Mouse (Mus musculus) common myeloid progenitor, adult 5-6 weeks (primary cell): ENCODE measurements around the gene Ctnnd2. TPM values are rescaled to one million over a fixed set of nuclear protein-coding genes. Genes with fewer than 3 reads are reported as not detected.
A peak's percentile ranks its signal among the peaks of the same experiment; 100 is the strongest.

Source experiments
- ATAC-seq: replicated peaks from 2 replicates; pipeline ENCODE4 v1.8.0; 2016; ENCODE audit warnings: low read depth, mild to moderate bottlenecking, moderate TSS enrichment, inconsistent platforms; ENCODE audit not compliant: poor library complexity, severe bottlenecking
- total RNA-seq: library from RNA; stranded (forward); fragments of 200-1000, 187-1606 nt; gene quantifications from 2 replicates; pipeline ENCODE4 v1.2.3, GENCODE M21; 2017

The Ctnnd2 gene
- total RNA-seq, 1 experiment from 2014 or later, result 0.73 TPM

DNA sequence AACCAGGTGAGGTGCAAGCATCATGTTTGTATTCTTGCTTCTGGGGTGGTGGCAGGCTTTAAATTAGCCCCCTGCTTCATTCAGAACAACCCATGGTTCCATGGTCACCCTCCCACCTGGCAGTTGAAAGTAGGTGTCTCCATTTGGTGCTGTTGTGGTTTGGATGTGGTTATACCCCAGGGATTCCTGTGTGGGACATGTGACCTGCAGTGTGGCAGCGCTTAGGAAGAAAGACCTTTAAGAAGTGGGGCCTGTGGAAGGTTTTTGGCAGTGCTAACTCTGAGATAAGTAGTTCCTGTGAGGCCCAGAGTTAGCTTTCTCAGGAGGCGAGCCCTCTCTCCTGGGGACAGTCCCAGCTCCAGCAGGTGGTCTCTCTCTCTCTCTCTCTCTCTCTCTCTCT lies 848.4 kb downstream of the Ctnnd2 start:
- no peak for ATAC-seq

DNA sequence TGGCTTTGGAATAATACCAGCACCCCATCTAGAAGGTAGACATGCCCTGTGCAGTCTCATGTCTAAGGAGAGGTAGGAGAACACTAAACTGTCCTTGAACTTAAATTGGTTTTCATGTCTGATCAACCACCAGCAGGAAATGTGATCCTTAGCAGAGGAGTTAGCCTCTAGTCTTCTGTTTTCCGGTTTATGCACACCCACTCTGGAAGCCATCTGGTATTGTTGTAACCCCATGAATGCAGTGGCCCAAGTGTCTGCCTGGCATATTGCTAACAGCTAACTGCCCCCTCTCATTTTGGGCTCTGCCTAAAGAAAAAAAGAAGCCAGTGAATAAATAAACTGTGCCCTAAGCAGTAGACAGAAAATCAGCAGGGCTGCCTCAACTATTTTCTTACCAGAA lies 849.6 kb downstream of the Ctnnd2 start:
- ATAC-seq, result no peak

DNA sequence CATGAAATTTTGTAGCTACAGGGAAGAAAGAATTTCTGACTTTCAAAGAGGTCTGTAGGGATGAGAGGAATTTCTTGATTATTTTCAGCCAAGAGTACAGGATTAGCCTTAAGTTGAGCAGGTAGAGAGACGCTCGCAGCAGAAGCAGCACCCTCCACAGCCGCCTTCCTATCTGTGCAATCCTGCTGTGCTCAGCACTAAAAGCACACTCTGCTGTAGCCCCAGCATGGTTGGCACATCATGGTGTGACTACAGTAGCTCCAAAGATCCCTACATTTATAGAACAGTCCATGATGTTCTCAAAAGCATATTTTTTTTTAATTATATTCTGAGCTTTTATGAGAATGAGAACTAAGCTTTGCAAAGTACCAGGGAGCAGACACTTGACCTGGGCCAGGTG lies 850.1 kb downstream of the Ctnnd2 start:
- ATAC-seq, result no peak

DNA sequence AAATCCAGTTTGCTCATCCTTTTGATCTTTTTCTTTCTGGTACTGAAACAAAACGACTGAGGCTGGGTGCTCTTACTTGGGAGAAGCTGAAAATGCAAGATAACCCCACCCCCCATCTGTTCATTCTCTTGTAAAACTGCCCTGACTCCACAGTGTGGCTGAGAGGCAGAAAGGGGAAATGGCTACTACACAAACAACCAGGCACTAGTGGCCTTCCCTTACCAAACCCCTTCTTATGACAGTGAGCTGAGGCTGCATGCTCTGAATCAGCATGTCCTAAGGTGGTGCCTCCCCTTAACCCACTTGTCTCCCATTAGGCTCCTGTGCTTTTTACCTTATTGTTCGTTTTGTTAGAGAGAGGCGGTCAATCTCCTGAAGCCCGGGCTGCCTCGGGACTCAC lies 851.4 kb downstream of the Ctnnd2 start:
- peak; percentile 56; the same call in 1 of the 2 replicates for ATAC-seq

DNA sequence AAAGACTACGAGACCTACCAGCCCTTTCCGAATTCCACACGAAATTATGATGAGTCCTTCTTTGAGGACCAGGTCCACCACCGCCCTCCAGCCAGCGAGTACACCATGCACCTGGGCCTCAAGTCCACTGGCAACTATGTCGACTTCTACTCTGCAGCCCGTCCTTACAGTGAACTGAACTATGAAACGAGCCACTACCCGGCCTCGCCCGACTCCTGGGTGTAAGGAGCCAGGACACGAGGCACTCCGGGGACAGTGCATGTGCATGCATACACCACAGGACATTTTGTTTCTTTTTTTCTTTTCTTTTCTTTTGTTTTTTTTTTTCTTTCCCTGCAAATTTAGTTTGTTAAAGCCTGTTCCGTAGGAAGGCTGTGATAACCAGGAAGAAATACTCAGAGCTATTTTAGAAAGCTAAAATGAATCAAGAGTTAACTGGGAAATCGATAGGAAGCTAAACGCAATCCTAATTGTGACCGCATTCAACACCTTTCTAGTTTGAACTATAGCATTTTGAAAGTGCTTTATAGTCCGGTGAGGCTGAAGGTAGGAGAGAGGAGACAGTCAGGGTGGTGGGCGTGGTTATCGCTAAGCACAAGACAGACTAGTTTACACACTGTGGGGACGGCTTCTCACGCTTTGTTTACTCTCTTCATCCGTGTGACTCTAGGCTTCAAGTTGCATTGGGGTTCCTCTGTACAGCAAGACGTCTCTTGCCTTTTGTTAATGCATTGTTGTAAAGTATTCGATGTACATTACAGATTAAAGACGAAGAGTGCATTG lies 855.2 kb downstream of the Ctnnd2 start:
- no peak for ATAC-seq

DNA sequence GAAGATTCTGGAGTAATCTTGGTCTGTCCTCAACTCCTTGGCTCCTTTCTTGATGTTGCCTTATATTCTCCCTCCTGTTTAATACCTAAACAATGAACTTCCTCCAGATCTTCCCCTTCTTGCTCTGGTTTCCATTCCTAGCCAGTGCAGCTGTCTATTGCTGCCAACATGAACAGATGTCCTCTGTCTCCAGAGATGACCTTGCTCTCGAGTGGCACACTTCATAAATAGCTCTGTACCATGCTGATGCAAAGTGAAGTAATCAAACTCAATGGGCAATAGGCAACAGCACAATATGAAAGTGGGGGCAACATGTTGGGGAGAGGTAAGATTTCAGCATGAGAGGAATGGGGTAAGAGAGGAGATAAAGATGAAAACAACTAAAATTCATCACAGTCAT lies 872.6 kb downstream of the Ctnnd2 start:
- ATAC-seq, result no peak

DNA sequence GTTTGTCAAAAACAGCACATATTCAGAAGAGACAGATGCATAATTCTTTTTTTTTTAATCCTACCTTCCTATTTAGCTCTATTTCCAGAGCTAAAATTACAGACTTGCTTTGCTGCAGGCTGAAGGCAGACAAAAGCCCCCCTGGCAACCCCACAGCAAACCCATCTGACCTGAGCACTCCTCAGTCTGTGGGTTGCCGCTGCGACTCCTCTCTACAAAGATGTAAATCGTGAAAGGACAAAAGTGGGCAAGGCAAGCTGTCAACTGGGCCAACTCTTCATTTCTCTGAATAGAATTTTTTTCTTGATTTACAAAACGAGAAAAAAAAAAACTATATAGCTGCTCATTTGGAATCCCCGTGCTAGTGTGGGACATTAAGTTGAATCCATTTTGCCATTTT lies 879.1 kb downstream of the Ctnnd2 start:
- ATAC-seq, result no peak

DNA sequence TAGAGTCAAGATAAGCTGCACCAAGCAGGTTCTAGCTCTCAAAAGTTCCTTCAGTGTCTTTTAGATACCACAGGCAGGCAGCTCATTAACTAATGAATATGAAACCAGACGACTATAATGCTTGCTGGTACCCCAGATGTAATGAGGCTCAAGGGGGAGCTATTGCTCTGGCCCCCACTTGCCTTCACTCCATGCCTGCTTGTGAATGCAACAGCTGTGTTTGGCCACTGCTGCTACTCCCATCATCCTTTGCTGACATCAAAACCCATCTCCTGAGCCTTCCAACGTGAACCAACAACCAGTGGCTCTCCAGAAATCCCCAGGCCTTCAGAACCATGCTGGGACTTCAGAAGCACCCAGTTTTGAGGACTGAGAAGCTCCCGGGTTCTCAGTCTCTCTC lies 883.8 kb downstream of the Ctnnd2 start:
- no peak for ATAC-seq

DNA sequence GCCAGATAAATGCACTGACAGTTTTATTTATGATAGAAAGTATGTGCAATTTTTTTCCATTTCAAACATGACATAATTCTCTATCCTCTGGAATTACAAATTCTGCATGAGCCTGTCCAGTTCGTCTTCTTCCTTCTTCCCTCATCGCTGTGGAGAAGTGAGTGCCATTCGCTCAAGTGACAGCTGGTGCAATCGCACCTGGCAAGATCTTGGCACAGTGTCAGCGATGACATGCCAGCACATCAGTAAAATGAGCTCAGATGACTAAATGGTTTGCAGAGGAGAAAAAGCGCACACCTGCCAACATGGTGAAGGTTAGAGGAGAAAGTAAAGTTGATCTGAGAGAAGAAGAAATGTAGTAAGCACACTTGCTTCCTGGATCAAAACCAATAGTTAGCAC lies 885.9 kb downstream of the Ctnnd2 start:
- no peak for ATAC-seq

DNA sequence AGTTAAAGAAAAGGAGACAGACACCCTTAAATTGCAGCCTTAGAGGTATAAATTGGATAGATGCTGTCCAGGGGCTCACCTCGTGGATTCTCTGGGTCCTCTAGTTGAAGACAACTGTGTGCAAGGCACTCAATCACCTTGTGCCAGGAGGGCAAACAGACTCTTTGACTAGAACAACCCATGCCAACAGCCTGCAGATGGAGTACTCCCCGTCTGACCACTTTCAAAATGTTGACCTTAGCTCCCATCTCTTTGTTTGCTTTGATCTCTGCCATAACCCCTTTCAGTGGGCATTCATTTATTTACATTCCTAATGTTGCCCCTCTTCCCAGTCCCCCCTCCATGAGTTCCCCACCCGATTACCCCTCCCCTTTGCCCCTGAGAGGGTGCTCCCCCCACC lies 891.3 kb downstream of the Ctnnd2 start:
- no peak for ATAC-seq

DNA sequence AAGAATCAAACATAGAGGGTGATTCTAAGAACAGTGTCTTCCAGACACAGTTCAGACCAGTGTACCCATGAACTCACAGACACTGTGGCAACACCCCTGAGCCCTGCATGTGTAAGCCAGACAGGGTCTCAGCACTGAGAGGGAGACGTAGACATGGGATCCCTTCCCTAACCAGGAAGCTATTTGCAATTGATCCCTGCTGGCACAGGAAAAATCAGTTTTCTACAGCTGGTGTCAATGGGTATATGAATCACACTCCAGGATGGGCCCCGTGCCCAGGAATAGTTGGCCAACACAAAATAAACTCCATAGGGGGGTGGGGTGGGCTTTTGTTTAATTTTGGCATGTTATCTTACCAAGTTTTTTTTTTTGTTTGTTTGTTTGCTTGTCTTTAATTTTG lies 895.7 kb downstream of the Ctnnd2 start:
- no peak for ATAC-seq

DNA sequence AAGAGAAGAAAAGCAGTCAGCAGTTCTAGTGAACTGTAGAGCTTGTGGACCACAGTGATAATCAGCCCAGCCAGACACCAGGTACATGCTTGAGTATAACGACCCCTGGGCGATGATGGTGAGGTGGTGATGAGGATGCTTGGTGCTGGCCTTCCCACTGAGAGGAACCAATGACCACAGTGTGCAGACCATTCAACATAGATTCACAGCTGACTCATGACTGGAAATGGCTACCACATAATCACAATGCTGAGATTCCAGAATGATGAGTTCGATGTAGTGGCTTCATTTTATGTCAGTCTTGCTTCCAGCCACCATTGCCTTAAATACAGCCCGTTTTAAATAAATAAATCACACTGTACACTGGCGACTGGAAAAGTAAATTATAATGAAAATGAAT lies 897.9 kb downstream of the Ctnnd2 start:
- no peak for ATAC-seq
